Mouse (Mus musculus): ENCODE data around the gene Tnfrsf8. TPM values are rescaled to one million over a fixed set of nuclear protein-coding genes. Genes with fewer than 3 reads are reported as not detected.

Gene Tnfrsf8
- polyA plus RNA-seq, 1 experiment = 0.68 TPM

DNA sequence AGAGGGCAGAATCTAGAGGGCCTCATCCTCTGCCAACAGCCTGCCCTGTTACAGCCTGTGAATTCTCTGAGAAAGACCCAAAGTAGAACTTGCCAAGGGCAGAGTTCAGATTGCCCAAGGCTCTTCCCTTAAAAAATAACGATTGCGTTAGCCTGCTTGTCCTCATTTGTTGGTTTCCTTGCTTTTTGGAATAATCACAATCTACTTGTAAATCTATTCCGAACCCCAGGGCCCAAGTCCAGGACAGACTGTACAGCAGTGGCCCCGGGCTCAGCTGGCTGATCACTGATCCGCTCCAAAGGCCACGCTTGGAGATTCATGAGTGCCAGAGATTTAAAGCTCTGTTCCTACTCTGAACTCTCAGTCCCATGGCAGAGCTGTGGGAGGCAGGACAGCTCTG is 34.0 kb downstream of the Tnfrsf8 start:
- TF ChIP-seq POLR2A (IDR thresholded peaks at IDR 0.05; ENCODE audit: low read depth, low read length) = no peak
- no peak for TF ChIP-seq CTCF (IDR thresholded peaks at IDR 0.05; ENCODE audit: extremely low read depth, insufficient read depth, insufficient read length, insufficient replicate concordance)
- H3K36me3 ChIP-seq (ENCODE audit: control insufficient read depth, insufficient read depth, low read length) = no peaks in the 10 kb centered on the region
- no peak for DNase-seq (ENCODE audit: low read depth in 1 of 2, low spot score in 2 of 2)
- no peak overlapping the region for H3K4me3 ChIP-seq (ENCODE audit: extremely low read depth, insufficient read depth, insufficient read length)
- H3K27ac ChIP-seq (ENCODE audit: insufficient read depth, low read length) = no peak overlapping the region
- H3K4me1 ChIP-seq (ENCODE audit: control insufficient read depth, insufficient read depth, insufficient read length) = peaks cover 8% of the 10 kb centered on the region; the same call in 1 of the 2 replicates
- 90% methylated on average over 6 of the region's 6 CpGs for WGBS
- no peaks in the 10 kb centered on the region for H3K27me3 ChIP-seq (ENCODE audit: control insufficient read depth, insufficient read depth, low read length)

DNA sequence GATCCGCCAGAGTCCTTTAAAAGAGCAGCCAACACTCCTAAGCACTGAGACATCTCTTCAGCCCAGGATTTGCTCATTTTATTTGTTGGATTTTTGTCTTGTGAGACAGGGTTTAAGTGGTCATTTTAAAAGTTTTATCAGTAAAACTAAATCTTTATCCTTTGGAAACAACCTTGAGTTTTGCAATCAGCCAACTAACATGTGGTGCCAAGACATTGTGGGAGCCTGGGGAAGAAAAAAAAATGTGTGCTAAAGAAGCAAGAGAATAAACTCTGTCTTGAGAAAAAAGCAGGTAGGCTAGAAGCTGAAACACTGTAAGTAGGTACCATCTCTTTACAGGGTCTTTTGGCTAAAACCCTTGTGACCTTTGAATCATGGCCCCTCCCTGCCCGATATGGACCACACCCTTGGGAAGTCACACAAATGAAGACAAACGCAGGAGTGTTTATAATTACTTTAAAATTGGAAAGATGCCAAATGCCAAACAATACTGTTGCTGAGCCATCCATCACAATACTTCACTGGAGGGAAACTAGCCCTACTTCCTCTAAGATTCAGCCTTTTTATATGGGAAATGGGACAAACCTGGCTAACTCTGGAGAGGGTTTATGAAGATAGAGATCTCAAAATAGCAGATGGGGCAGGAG is 36.1 kb downstream of the Tnfrsf8 start:
- Histone ChIP-seq H3K4me1 (ENCODE audit: control insufficient read depth, insufficient read depth, insufficient read length) (peaks cover 8% of the 10 kb centered on the region; the same call in 1 of the 2 replicates), H3K4me3 (ENCODE audit: extremely low read depth, insufficient read depth, insufficient read length) (no peak overlapping the region), H3K27ac (ENCODE audit: insufficient read depth, low read length) (no peak overlapping the region), H3K27me3 (ENCODE audit: control insufficient read depth, insufficient read depth, low read length) (no peaks in the 10 kb centered on the region), H3K36me3 (ENCODE audit: control insufficient read depth, insufficient read depth, low read length) (no peaks in the 10 kb centered on the region)
- no peak for DNase-seq (ENCODE audit: low read depth in 1 of 2, low spot score in 2 of 2)
- no peak for TF ChIP-seq CTCF (IDR thresholded peaks at IDR 0.05; ENCODE audit: extremely low read depth, insufficient read depth, insufficient read length, insufficient replicate concordance)
- no peak for TF ChIP-seq POLR2A (IDR thresholded peaks at IDR 0.05; ENCODE audit: low read depth, low read length)
- 72% methylated on average over 3 of the region's 3 CpGs for WGBS

DNA sequence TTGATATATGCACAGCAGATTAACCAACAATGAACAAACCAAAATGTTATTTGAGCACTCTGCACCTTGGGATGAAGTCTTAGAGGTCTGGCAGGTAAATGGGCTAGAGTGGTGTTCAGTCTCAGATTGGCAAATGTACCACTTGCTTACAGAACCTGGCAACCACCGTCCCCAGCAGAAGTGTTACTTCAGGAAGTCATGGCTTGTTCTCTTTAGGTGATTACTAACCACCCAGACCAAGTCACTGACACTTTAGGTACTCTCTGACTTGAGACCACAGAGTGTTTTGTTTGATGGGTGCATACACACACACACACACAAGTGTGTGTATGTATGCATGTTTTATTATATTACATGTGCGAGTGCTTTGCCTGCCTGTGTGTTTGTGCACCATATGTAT is 36.7 kb downstream of the Tnfrsf8 start:
- peaks cover 8% of the 10 kb centered on the region; the same call in 1 of the 2 replicates for H3K4me1 ChIP-seq (ENCODE audit: control insufficient read depth, insufficient read depth, insufficient read length)
- H3K27ac ChIP-seq (ENCODE audit: insufficient read depth, low read length) = peak overlapping the region; percentile 34; the same call in 1 of the 2 replicates
- no peak overlapping the region for H3K4me3 ChIP-seq (ENCODE audit: extremely low read depth, insufficient read depth, insufficient read length)
- no peaks in the 10 kb centered on the region for H3K36me3 ChIP-seq (ENCODE audit: control insufficient read depth, insufficient read depth, low read length)
- 62% methylated on average over 2 of the region's 2 CpGs for WGBS
- no peaks in the 10 kb centered on the region for H3K27me3 ChIP-seq (ENCODE audit: control insufficient read depth, insufficient read depth, low read length)
- TF ChIP-seq CTCF (IDR thresholded peaks at IDR 0.05; ENCODE audit: extremely low read depth, insufficient read depth, insufficient read length, insufficient replicate concordance) (no peak), POLR2A (IDR thresholded peaks at IDR 0.05; ENCODE audit: low read depth, low read length) (no peak)
- no peak for DNase-seq (ENCODE audit: low read depth in 1 of 2, low spot score in 2 of 2)

DNA sequence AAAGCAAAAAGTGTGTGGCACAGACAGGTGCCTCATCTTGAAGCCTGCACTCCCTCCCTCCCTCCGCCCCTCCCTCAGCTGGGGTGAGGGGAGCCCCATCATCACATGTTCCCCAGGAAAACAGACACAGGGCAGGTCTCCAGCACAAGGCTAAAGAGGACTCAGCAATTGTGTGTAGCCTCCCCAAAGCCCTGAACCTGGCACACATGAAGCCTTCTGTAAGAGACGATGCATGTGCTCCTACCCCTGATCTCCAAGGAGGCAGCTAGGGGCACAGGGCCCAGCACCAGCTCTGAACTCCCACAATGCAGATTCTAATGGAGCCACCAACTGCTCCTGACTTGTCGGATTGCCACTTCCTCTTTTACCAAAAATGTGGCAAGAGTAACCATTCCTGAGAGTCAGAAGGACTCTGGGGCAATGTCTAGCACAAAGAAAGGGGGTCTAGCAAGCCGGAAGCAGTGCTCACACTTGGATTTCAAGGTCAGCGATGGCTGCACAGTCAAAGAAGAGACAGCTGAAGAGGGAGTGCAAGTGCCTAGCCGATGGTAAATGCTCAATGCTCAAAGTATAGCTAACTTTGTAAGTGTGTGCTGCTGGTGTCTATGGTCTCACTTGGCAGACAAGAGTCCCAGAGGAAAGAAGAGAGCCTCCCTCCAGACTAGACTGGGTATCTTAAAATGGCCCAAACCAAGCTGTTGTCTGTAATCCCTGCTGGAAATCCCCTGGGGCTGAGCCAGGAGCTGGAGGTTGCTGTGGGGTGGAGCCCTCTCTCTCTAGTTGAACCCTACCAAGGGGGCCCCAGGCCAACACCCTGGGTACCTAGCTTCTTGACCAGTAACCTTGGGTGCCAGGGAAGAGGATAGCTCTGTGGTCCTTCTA is 38.4 kb downstream of the Tnfrsf8 start:
- Histone ChIP-seq H3K4me3 (ENCODE audit: extremely low read depth, insufficient read depth, insufficient read length) (no peak overlapping the region), H3K36me3 (ENCODE audit: control insufficient read depth, insufficient read depth, low read length) (no peaks in the 10 kb centered on the region), H3K4me1 (ENCODE audit: control insufficient read depth, insufficient read depth, insufficient read length) (peaks cover 8% of the 10 kb centered on the region; the same call in 1 of the 2 replicates), H3K27me3 (ENCODE audit: control insufficient read depth, insufficient read depth, low read length) (no peaks in the 10 kb centered on the region), H3K27ac (ENCODE audit: insufficient read depth, low read length) (peak overlapping the region; percentile 66)
- DNase-seq (ENCODE audit: low read depth in 1 of 2, low spot score in 2 of 2) = no peak
- TF ChIP-seq CTCF (IDR thresholded peaks at IDR 0.05; ENCODE audit: extremely low read depth, insufficient read depth, insufficient read length, insufficient replicate concordance) (no peak), POLR2A (IDR thresholded peaks at IDR 0.05; ENCODE audit: low read depth, low read length) (no peak)
- WGBS = 47% methylated on average over 6 of the region's 6 CpGs

DNA sequence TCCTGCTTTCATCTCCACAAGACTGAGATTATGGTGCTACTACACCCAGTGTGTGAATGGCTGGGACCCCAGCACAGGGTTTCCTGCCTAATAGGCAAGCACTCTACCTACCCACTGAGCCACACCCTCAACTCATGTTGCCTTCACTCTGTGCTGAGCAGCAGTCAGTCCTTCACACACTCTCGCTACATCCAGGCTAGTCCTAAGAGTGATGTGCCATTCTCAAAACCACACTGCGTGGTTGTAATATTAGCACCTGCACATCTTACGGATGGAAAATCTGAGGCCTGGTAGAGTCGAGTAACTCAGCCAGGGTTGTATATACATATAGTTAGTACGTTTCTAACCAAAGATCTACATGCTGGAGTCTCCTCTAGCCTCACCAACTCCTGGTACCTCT is 40.1 kb downstream of the Tnfrsf8 start:
- Histone ChIP-seq H3K4me3 (ENCODE audit: extremely low read depth, insufficient read depth, insufficient read length) (no peak overlapping the region), H3K4me1 (ENCODE audit: control insufficient read depth, insufficient read depth, insufficient read length) (peaks cover 8% of the 10 kb centered on the region; the same call in 1 of the 2 replicates), H3K27me3 (ENCODE audit: control insufficient read depth, insufficient read depth, low read length) (no peaks in the 10 kb centered on the region), H3K36me3 (ENCODE audit: control insufficient read depth, insufficient read depth, low read length) (no peaks in the 10 kb centered on the region), H3K27ac (ENCODE audit: insufficient read depth, low read length) (no peak overlapping the region)
- DNase-seq (ENCODE audit: low read depth in 1 of 2, low spot score in 2 of 2) = no peak
- no peak for TF ChIP-seq POLR2A (IDR thresholded peaks at IDR 0.05; ENCODE audit: low read depth, low read length)
- no peak for TF ChIP-seq CTCF (IDR thresholded peaks at IDR 0.05; ENCODE audit: extremely low read depth, insufficient read depth, insufficient read length, insufficient replicate concordance)
- 79% methylated on average over 5 of the region's 5 CpGs for WGBS

DNA sequence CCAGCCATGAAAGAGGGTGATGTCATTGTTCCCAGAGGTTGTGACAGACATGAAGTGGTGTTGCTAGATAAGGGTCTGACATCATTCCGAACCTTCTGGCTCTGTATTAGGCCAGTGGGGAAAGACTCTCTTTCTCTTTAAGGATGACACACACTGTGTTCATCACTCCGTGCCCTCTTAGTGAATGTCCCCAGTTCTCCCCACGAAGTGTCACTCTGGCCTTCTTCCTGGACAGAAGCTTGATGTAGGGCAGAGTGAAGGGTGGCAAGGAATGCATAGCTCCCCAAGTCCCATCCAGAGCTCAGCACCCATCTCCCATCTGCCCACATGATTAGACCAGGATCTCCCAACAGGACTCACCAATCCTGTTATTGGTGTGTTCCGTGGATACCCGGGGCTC is 41.0 kb downstream of the Tnfrsf8 start:
- Histone ChIP-seq H3K4me3 (ENCODE audit: extremely low read depth, insufficient read depth, insufficient read length) (no peak overlapping the region), H3K27me3 (ENCODE audit: control insufficient read depth, insufficient read depth, low read length) (no peaks in the 10 kb centered on the region), H3K4me1 (ENCODE audit: control insufficient read depth, insufficient read depth, insufficient read length) (peaks cover 8% of the 10 kb centered on the region; the same call in 1 of the 2 replicates), H3K36me3 (ENCODE audit: control insufficient read depth, insufficient read depth, low read length) (no peaks in the 10 kb centered on the region), H3K27ac (ENCODE audit: insufficient read depth, low read length) (no peak overlapping the region)
- TF ChIP-seq CTCF (IDR thresholded peaks at IDR 0.05; ENCODE audit: extremely low read depth, insufficient read depth, insufficient read length, insufficient replicate concordance) (no peak), POLR2A (IDR thresholded peaks at IDR 0.05; ENCODE audit: low read depth, low read length) (no peak)
- no peak for DNase-seq (ENCODE audit: low read depth in 1 of 2, low spot score in 2 of 2)
- WGBS = 92% methylated on average over 5 of the region's 5 CpGs
